Mouse (Mus musculus): ENCODE data around the gene Xab2. TPM values are rescaled to one million over a fixed set of nuclear protein-coding genes. Genes with fewer than 3 reads are reported as not detected.

The Xab2 gene
- total RNA-seq, 2 experiments from 2014 or later = 34.3 to 38.1 TPM

DNA sequence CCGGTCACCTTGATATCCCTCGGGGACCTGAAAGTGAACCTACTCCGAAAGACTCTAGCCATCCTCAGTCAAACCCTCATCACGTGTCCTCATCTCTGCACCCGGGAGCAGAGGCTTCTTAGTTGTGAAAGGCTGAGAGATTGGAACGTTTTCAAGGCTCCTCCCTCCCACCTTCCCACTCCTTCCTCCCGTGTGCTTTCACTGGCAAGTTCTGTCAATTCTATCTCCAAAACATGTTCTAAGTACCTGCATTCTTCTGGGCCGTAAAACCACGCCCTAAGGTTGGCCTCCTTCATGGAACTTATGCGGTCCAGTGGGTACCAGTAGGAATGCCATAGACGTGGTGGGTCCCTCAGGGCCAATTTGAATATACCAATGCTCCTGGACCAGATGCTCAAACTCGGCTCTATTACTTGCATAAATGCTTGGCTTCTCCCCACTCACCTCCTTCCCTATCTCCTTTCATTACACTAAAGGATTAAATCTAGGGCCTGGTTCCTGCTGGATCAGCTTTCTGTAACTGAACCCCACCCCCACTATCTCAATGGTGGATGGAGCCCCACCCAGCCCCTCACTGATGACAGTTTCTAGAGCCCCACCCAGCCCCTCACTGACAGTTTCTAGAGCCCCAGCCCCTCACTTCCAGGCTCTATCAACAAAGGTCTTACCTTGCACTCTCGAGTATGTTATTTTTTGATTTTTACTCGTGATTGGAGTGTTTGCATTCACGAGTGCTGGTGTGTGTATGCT, 44.7 kb downstream of the Xab2 start:
- no peak for DNase-seq (ENCODE audit: low spot score in 2 of 2)
- intact Hi-C loops (cut with DNase I) = no loop called here

DNA sequence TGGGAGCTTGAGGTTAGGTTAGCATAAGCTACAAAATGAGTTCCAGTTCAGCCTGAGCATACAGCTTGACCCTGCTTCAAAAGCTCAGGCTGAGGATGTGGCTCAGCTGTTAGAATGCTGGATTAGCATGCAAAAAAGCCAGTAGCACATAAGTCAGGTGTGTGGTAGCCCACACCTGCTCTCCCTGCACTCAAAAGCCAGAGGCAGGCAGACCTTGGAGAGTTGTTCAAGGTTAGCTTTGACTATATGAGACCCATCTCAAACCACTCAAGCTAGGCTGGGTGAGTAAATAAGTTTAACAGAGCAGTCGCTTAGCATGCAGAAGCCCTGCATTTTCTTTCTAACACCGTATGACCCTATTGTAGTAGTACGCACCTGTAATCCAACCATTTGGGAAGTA, 46.6 kb downstream of the Xab2 start:
- intact Hi-C loops (cut with DNase I) = no loop called here
- no peak for DNase-seq (ENCODE audit: low spot score in 2 of 2)

DNA sequence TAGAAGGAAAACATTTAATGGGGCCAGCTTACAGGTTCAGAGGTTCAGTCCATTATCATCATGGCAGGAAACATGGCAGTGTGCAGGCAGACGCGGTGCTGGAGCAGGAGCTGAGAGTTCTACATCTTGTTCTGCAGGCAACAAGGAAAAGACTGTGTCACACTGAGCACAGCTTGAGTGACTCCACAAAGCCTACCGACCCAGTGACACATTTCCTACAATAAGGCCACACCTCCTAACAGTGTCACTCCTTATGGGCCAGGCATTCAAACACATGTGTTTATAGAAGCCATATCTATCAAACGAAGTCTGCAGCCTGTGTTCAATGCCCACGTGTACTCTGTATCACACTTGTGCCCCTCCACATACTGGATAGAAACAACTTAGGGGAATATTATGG, 51.3 kb downstream of the Xab2 start:
- DNase-seq (ENCODE audit: low spot score in 2 of 2) = no peak
- intact Hi-C loops (cut with DNase I) = no loop called here

DNA sequence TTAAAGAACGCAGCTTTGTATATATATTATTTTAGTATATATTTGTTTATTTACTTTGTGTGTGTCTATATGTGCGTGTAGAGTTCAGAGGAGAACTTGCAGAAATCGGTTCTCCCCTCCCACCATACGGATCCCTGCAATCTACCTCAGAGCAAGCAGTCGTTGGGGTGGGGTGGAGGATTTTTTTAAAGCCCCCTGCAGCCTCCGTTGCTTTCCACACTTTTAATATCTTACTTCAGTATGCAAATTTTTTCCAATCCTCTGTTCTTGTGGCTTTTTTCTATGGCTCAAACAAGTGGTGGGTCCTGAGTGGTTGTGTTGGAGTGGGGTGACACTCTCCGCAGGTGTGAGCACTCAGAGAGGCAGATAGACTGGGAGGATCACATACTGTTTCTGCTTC, 52.7 kb downstream of the Xab2 start:
- intact Hi-C loops (cut with DNase I) = no loop called here
- DNase-seq (ENCODE audit: low spot score in 2 of 2) = no peak

GRCm38 (mm10) chr8:3567641-3568371, 53.3 kb downstream of the Xab2 start, which contains the start of gene C330021F23Rik:
C330021F23Rik (plus strand) TSS chr8:3567990.
- intact Hi-C loops (cut with DNase I) = no loop called here
- no peak for DNase-seq (ENCODE audit: low spot score in 2 of 2)

Other genes starting within 250 kb of the Xab2 start
- gene Arhgef18, start 228.3 kb downstream of the Xab2 start, total RNA-seq (2021) = 10 to 100 TPM; 43.8 to 45.2 TPM
- 1 to 10 TPM in 1 of 2 experiments, under 1 TPM in 1; 0.44 to 1.1 TPM for gene Pex11g, start 153.6 kb downstream of the Xab2 start, total RNA-seq (2021)
- gene Tex45, start 150.5 kb downstream of the Xab2 start, total RNA-seq (2021) = not detected
- 10 to 100 TPM; 28.2 to 30.3 TPM for gene Zfp358, start 128.2 kb downstream of the Xab2 start, total RNA-seq (2021)
- 10 to 100 TPM; 77.4 to 90.3 TPM for gene Mcoln1, start 120.9 kb downstream of the Xab2 start, total RNA-seq (2021)
- 10 to 100 TPM; 66.2 to 70.7 TPM for gene Pnpla6, start 105.9 kb downstream of the Xab2 start, total RNA-seq (2021)
- not detected for gene C330021F23Rik, start 53.3 kb downstream of the Xab2 start, total RNA-seq (2021)
- 10 to 100 TPM; 39.5 to 39.9 TPM for gene Camsap3, start 34.0 kb downstream of the Xab2 start, total RNA-seq (2021)
- 10 to 100 TPM; 84.0 to 87.2 TPM for gene Pet100, start 232 bp upstream of the Xab2 start, total RNA-seq (2021)
- not detected for gene Pcp2, start 4.2 kb upstream of the Xab2 start, total RNA-seq (2021)
- gene Stxbp2, start 9.6 kb upstream of the Xab2 start, total RNA-seq (2021) = 10 to 100 TPM; 32.6 to 48.4 TPM
- under 1 TPM; 0.50 to 0.87 TPM for gene Retn, start 34.5 kb upstream of the Xab2 start, total RNA-seq (2021)
- not detected for gene Mcemp1, start 44.4 kb upstream of the Xab2 start, total RNA-seq (2021)
- gene Fcor, start 51.0 kb upstream of the Xab2 start, total RNA-seq (2021) = 10 to 100 TPM; 13.2 to 17.0 TPM
- 10 to 100 TPM; 25.7 to 27.1 TPM for gene Trappc5, start 55.0 kb upstream of the Xab2 start, total RNA-seq (2021)
- gene Fcer2a, start 72.9 kb upstream of the Xab2 start, total RNA-seq (2021) = not detected
- not detected for gene Clec4g, start 99.3 kb upstream of the Xab2 start, total RNA-seq (2021)
- gene Cd209a, start 127.7 kb upstream of the Xab2 start, total RNA-seq (2021) = under 1 TPM in 1 of 2 experiments, not detected in 1; 0.48 TPM
- gene Cd209e, start 233.0 kb upstream of the Xab2 start, total RNA-seq (2021) = not detected